Mouse (Mus musculus): ENCODE measurements around the gene Eci3.
"Not testable (repeated sequence)": the region's sequence is repeated elsewhere in the genome, so short reads cannot be mapped to it uniquely, and the experiment has no call there.

Eci3 gene

DNA sequence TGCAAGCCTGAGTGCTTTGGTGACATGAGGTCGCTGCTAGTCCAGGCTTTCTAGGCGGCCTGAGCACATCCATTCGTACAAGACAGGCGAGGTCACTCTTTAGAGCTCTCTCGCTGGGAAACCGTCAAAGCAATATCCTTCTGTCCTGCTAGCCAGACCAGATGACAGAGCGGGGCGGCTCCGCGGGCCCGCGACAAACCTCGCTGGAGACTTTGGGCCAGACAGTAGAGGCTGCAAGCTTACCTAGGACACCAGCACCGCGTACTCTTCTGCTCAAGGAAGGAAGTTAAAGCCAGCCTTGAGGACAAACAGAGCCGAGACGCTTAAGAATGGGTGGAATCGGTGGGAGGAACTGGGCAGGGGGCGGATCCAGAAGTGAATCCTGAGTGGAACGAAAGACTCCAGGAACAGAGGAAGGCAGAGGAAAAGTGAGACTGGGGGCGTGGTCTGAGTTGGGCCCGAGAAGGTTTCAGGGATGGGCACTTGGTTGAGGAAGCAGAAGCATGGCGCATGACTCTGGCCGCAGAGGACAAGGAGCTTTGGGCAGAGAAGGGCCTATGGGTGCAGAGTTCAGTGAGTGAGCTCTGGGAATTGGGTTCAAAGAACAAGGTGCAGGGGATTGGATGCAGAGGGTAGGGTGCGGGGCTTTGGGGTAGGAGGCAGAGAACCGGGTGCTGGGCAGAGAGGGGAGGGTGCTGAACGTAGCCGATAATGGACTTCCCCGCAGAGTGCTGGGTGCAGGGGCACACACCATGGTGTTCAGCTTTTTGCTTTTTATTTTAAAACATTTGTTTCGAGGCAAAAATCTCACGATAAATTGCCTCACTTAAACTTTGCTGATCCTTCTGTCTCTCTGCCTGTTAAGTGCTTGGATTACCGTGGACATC, at the start of gene Eci3:
Gene Eci3, minus strand, starts transcription at position 300 of the 887 bp plus-strand sequence.
- DNase-seq = peak; percentile 92 to 94

DNA sequence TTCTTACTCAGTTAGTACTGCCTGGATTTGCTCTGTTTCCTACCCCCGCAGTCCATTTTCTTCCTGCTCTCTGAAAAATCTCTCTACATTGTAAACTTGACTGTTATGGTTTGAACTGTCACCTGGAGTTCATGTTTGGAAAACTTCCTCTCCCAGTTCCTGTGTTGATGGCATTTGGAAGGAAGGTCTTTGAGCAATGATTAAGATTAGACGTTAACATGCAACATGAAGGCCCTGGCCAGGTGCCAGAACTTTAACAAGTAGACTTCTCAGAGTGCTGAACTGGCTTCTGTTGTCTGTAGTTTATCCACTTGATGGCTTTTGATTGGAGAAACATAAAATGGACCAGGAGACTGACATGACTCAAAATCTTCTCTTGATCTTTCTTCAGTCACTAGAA, 32.3 kb upstream of the Eci3 start:
- DNase-seq = peak; percentile 42 to 59

DNA sequence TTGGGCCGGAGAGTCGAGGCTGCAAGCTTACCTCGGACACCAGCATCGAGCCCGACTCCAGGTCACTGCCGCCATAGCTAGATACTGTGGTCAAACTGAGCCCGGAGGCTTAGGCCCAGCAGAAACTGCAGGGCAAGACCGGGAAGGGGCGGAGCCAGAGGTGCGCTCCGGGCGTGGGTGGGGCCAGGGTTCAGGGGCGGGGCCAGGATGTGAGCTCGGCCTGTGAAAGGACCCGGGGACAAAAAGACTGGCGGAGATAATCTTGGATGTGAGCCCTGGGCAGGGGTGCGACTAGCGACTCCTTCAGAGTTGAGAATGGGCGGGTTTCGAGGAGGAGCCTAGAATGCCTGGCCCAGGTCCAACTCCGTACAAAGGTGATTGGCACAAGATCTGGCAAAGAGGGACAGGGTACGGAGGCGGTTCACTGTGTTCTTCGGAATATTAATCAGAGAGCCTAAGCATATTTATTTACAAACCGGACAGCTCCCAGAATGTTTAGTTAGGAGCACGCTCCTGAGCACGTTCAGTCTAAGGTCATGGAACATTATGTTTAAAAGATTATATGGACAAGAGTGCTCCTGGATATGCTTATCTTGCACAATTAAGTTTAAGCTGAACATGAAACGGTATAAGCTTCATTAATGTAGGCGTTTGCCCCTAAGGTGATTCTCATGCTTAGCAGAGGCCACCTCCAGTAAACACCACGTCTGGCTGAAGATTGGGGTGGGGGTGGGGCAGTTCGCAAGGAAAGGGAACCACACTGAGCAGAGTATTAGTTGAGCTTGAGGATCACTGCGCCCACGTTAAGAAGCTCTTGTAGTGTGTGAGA, 30.6 kb upstream of the Eci3 start:
- peak; percentile 98 for DNase-seq

DNA sequence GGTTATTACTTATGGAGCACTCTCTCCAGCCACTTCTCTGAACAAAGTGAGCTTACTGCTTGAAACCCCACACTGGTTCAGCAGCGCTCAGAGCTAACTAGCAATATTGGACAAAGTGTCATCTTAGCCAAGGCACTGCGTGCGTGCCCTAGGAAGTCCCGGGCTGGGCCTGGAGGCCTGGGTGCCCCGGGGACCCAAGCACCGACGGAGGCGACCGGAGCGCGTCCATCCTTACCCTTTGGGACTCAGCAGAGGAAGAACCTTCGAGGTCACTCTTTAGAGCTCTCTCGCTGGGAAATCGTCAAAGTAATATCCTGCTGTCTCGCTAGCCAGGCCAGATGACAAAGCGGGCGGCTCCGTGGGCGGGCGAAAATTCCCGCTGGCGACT, 30.0 kb upstream of the Eci3 start:
- DNase-seq = no peak

DNA sequence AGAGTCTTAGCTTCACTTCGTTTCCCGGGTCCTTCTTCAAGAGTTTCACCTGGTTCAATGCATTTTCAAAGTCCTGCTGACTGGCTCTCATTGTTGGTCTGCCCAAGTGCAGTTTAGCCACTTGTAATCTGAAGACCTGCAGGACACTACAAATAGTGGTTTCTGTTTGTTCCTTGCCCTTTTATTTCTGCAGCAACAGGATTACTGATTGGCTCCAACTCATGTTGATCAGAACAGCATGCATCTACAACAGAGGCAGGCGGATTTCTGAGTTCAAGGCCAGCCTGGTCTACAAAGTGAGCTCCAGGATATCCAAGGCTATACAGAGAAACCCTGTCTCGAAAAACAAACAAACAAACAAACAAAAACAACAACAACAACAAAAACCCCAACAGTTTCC, 29.5 kb upstream of the Eci3 start:
- no peak for DNase-seq

DNA sequence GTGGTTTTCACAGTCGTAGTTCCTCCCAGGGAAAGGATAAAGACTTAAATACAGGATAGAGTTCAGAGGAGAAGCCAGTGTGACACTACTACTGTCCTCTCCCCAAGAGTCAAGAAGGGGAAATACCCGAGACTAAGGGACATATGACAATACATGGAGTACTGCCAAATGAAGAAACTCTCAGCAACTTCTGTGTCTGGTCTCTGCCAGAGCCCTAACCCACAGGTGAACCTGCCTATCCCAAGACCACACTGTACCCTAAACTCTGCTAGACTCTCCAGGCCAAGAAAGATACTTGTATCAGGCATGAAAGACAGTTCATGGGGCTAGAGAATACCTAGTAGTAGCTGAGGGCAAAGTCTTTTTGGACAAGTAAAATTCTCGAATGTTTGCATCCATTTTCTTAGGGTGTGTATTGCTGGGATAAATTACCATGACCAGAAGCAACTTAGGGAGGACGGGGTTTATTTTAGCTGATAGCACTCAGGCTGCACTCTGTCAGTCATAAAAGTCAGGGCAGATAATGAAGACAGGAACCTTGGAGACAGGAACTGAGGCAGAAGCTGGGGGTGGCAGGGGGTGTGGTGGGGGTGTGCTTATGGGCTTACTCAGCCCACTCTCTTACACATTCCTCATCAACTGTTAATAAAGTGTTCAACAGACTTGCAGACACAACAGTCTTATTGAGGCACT, 28.1 kb upstream of the Eci3 start:
- no peak for DNase-seq

DNA sequence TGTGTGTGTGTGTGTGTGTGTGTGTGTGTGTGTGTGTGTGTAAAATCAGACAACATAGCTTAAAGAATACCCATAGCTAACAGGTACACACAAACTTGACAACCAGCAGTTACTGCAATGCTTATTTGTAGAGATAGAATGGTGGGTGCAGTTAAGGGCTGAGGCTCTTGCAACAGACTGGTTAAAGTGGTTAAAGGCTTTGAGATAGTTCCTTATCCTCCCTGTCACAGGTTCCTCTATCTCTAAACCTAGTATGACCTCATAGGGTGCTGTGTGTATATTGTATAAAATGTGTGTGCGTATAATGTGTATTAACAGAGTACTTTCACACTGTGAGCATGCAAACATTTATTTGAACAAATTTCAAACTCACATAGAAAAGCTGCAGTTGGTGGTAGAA, 19.9 kb upstream of the Eci3 start:
- not testable (repeated sequence) for DNase-seq

DNA sequence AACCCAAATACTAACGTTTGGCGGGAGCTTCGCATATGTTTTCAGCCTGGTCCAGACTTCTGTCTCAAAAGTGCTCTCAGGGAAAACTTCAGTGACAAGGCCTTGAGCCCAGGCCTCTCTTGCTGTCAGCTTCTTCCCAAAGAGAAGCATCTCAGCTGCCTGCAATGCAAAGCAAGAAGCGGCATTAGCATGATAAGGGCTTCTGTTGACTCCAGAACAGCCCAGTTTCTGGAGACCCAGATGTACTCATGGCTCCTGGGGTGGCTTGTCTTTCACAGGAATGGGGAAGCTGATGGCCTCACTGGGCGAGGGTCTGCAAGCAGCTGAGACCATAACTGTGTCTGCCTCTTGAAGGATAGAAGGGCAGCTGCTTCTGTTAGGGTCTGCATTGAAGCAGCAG, 15.0 kb upstream of the Eci3 start:
- DNase-seq = not testable (repeated sequence)

DNA sequence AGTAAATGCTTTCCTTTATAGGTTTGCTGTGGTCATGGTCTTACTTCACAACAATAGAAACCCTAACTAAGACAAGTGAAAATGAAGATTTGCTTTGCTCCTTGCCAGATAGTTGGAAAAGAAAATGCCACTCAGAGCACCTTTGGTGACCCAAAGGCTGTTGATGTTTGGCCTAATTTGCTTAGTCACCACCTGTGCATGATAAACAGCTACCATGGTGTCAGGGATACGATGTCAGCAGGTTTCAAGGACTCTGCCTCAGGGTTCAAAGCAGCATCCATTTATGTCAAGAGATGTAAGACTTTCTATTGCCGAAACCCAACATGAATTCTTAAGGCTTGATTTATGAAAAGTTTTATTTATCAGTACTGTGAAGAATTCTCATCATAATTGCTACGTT, 13.8 kb upstream of the Eci3 start:
- DNase-seq = no peak

DNA sequence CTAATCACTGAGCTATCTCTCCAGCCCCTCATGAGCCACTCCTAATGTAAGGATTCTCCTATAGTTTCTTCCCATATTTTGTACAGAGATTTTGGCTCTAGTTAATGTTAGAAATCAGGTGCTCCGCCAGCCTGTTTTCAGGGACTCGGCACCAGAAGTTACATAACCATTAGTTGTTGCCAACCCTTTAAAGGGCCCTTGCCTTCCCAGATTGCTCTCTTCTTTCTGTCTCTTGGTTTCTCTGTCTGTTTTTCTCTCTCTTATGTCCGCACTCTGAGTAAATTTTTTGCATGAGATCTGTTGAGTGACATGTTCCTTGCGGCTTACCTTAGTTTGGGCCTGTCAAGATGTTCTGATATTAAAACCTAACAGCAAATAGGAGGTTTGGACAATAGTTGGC, 12.5 kb upstream of the Eci3 start:
- DNase-seq = peak in 1 of 2 experiments; percentile 19

DNA sequence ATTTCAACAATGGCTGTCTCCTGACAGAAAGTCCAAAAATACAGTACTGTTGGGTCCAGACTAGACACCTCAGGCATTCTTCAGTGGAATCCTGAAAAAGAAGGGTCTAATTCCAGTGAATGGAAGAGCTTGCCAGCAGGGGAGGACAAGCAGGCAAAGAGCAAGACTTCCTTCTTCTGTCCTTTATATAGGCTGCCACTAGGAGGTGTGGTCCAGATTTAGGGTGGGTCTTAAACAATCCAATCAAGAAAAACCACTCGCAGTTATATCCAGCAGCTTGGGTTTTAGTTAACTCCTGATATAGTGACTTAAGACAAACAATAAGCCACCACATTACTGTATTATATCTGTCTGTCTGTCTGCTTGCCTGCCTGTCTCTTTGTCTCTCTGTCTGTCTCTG, 10.2 kb upstream of the Eci3 start:
- no peak for DNase-seq

DNA sequence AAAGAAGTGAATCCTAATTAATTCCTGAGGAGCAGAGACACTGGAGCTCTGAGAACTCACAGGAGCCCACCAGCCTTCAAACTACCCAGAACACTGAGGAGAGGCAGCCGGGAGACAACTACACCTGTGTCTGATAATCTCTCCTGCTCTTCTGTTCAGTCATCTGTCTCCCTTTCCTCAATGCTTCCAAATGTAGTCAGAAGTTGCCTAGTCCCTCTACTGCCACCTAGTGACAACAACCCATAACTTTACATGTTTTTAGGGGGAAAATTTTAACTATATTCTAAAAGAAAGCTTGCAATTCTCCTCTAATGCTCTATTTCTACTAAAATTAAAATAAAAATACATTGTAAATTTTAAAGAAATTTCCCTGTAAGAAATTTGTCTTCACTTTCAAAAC, 9.5 kb upstream of the Eci3 start:
- no peak for DNase-seq

DNA sequence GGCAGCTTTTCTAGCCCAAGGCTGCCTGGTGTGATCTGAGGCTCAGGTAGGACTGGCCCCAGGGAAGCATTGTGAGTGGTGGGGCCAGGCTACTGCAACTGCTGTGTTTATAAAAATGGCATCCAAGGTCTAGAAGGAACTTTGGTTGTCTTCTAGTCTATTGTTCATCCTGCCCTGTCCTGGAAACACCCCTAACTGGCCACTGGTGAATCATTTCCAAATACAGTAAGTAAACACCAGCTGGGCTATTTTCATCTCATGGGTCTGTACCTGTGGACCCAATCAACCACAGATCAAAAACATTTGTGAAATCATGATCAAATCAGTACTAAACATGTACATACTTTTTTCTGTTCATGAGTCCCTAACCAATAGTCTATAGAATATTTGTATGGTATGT, 8.8 kb upstream of the Eci3 start:
- not testable (repeated sequence) for DNase-seq

DNA sequence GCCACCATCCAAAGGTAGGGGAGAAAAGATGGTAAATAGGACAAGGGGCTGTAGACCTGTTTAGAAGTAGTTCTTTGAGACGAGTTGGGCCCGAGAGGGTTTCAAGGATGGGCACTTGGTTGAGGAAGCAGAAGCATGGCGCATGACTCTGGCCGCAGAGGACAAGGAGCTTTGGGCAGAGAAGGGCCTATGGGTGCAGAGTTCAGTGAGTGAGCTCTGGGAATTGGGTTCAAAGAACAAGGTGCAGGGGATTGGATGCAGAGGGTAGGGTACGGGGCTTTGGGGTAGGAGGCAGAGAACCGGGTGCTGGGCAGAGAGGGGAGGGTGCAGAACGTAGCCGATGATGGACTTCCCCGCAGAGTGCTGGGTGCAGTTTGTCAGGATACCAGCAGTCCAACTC, 2.0 kb upstream of the Eci3 start:
- peak in 1 of 2 experiments; percentile 16 for DNase-seq

DNA sequence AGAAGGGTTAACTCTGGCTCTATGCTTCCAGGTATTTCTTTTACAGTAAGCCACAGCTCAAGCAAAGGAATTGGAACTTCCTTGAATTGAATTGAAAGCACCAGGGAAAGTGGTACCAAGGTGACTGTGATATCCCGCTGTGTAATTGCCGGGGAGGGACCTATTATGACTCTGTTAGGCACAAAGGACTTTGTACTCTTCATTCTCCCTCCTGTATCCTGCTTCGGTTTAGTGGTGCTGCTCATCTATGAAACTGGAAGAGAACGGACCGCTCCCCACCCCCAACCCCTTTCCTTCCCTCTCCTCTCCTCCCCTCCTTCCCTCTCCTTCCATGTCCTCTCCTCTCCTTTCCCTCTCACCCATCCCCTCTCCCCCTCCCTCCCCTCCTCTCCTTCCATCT, 1.3 kb upstream of the Eci3 start:
- DNase-seq = peak; percentile 26 to 38

DNA sequence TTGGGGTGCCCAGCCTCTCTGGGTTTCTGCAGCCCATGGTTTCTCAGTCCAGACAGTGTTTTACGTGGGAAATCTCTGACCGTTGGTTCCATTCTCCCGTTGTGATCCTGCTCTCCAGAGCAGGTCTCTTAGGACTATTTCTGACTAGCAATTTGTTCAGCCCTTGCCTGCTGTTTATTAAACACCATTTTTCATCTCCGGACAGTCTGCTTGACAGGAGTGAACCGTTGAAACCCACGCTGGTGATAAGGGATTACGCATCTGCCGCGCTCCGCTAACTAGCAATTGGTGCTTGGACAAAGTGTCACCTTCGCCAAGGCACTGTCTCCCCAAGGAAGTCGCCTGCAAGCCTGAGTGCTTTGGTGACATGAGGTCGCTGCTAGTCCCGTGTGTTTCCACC, 809 bp upstream of the Eci3 start:
- peak; percentile 17 to 18 for DNase-seq

DNA sequence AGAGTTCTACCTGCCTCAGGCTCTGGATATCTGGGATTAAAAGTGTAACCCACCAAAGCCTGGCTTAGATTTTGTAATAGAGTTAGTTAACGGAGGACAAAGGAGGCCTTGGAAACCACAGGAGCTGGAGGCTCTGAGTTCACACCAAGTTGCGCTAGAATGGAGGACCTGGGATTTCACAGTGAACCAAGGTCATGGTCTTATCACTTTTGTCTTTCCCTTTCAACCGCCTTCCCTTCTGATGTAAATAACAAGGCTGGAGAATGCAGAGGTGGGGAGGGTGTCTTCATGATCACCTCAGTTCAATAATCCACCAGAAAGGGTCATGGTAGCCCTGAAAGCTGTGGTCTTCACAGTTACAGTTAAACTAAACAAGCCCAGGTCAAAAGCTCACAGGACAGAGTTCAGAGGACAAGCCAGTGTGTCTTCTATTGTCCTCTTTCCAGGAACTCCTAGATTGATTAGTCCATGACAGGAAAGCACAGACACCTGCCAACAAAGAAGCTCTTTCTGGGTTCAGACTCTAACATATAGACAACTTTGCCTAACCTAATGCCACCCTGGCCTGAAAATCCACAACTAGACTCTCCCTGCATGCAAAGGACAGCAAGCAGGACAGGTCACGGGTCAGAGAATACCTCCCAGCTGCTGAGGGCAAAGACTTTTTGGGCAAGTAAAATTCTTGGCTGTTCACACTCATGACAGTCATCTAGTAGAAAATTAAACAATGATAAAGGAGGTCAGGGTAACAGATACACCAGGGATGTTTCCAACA, 2.4 kb downstream of the Eci3 start:
- DNase-seq = peak; percentile 45 to 71

DNA sequence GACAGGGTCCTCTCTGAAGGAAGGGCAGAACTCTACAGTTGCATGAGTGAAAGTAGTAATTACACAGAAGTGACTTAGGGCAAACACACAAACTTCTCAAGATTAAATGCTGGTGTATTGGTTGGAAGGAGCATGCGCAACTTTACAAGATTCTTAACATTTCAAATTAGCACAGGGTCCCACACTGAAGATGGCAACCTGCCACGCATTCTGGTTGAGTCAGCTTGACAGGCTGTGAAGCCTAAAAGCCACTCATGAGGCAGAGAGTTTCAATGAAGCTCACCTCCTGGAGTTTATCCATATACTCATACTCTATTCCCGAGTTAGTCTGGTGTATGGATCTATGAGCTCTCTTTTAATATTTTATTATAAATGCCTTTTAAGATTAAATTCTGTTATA, 5.5 kb downstream of the Eci3 start:
- peak; percentile 19 for DNase-seq

DNA sequence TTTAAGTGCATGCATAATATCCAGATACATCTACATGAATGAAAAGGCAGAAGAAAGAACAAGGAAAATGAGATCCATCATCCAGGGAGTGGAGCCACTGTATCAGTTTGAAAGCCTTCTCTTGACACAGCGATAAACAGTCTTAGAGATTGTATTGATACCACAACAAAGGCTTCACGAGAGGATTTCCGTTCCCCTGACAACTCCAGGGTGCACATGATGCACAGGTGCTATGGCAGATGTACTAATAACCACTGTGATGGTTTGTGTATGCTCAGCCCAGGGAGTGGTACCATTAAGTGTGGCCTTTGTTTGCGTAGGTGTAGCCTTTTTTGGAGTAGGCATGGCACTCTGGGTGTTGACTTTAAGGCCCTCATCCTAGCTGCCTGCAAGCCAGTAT, 6.7 kb downstream of the Eci3 start:
- no peak for DNase-seq

DNA sequence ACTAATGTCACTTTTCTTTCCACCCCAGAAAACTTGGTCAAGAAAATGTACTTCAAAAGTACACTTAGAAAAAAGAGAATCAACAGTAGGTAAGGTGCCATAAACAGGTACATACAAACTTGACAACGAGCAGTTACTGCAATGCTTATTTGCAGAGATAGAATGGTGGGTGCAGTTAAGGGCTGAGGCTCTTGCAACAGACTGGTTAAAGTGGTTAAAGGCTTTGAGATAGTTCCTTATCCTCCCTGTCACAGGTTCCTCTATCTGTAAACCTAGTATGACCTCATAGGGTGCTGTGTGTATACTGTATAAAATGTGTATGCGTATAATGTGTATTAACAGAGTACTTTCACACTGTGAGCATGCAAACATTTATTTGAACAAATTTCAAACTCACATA, 12.2 kb downstream of the Eci3 start:
- DNase-seq = not testable (repeated sequence)

DNA sequence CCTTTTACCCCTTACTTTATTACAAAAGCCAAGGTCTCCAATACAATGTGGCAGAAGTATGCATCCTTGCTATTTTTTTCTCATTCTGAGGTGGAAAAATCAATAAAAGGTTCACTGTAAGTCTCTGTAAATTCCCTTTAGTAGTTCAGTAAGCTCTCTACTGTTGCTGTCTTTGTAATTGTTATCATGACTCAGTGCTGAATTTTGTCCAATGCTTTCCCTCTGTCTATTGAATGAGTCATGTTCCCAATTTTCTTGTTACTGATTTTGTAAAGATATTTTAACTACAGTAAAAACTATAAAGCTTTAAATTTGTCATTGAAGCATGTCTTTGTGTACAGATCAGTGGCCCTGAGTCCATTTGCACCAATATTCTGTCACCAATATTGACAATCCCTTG, 21.2 kb downstream of the Eci3 start:
- DNase-seq = no peak

DNA sequence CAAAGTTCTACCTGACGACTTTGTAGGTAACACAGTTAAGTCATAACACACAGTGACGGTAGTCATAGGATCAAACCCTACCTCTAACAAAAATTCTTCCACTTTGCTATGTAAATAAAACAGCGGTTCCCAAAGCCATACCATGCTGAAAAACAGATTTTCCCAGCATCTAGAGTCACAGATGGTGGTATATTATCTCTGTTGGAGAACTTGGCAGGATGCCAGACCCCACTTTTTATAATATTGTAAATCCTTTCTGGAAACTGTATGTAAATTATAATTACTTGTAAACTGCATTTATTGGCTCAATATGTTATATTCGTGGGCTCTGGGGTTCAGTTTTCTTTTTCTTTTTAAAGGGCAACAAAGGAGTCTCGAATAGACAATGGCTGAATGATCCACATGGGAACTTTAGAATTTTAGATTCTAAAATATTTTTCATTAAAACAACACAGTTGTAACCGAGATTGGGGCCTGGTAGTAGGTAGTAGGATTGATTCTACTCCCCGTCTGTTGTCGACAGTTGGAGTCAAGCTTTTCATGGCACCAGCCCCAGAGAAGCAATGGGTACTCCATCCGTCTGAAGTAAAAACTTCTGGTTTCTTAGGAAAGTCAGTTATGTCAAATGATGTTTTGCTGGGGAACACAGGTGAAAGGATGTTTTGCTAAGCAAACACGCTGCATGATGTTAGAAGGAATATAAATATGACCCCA, 28.5 kb downstream of the Eci3 start:
- no peak for DNase-seq

All from kidney, adult 8-10 months (tissue).